ENCODE assay signal across 24 mouse cellular contexts in genomic region chr8:94300809-94301208, GRCm38 (mm10). TPM values are rescaled to one million over a fixed set of nuclear protein-coding genes. Genes with fewer than 3 reads are reported as not detected.
DNase-seq lines count a peak whose midpoint lies in the region; ATAC-seq and TF ChIP-seq lines count a peak whose summit lies in the region.
"Had no signal": no experiment of that assay in that cellular context is flagged by ENCODE, and none has a peak within 500 bp of the region (broad histone marks: within the 10 kb centered on the region; RNA-seq: fewer than 3 reads in every experiment).

No protein-coding gene starts in this region.

- TF ChIP-seq POLR2A in lung, adult 2 months (IDR thresholded peaks at IDR 0.05; ENCODE audit: borderline replicate concordance, extremely low read depth, low read depth, low read length): no peak

- no peak for DNase-seq in embryonic facial prominence, embryonic 10.5 days (ENCODE audit: low spot score)
- peak; percentile 18 for DNase-seq in lung, embryonic 14.5 days
- no peak for DNase-seq in lung, adult 2 months
- peak; percentile 61 for DNase-seq in Patski (ENCODE audit: low read depth, low spot score)
- peak; percentile 20 for DNase-seq in lung, postnatal 36 days
- DNase-seq in forebrain, postnatal 0 days: no peak
- DNase-seq in heart, adult 18-20 months: no peak
- DNase-seq: adrenal gland, postnatal 10 days; cerebellum, adult 11 months; cerebellum, adult 8-10 months; cerebellum, postnatal 14 days; embryo, embryonic 11 days; gastrocnemius, adult 2 months; gastrocnemius, postnatal 36 days; heart, adult 11 months had no signal

- H3K4me1 ChIP-seq in embryonic facial prominence, embryonic 13.5 days: peaks cover 6% of the 10 kb centered on the region; the same call in 1 of the 2 replicates
- peaks cover 4% of the 10 kb centered on the region; the same call in 1 of the 2 replicates for H3K4me1 ChIP-seq in embryonic facial prominence, embryonic 10.5 days
- H3K4me1 ChIP-seq in lung, embryonic 14.5 days (ENCODE audit: insufficient read depth): no peaks in the 10 kb centered on the region
- H3K4me1 ChIP-seq in lung, adult 2 months (ENCODE audit: control insufficient read depth, insufficient read depth, low read length): peaks cover 3% of the 10 kb centered on the region
- H3K4me1 ChIP-seq in forebrain, postnatal 0 days (ENCODE audit: insufficient read depth): no peaks in the 10 kb centered on the region

- no peak for TF ChIP-seq CTCF in lung, embryonic 14.5 days (IDR thresholded peaks at IDR 0.05; ENCODE audit: low read depth)
- TF ChIP-seq CTCF in lung, adult 2 months (IDR thresholded peaks at IDR 0.05; ENCODE audit: insufficient read depth, low read length): no peak
- TF ChIP-seq CTCF in Patski (IDR thresholded peaks at IDR 0.05): no peak
- TF ChIP-seq CTCF in forebrain, postnatal 0 days (IDR thresholded peaks at IDR 0.05; ENCODE audit: low read depth): no peak

- H3K9ac ChIP-seq in embryonic facial prominence, embryonic 13.5 days: no peak overlapping the region
- no peak overlapping the region for H3K9ac ChIP-seq in lung, embryonic 14.5 days
- H3K9ac ChIP-seq in forebrain, postnatal 0 days: no peak overlapping the region
- H3K9ac ChIP-seq: embryonic facial prominence, embryonic 12.5 days; forebrain, embryonic 13.5 days; hindbrain, embryonic 14.5 days had no signal

- ATAC-seq in embryonic facial prominence, embryonic 13.5 days (ENCODE audit: insufficient number of reproducible peaks, insufficient read depth, low FRiP score, low TSS enrichment, low read depth): no peak
- no peak for ATAC-seq in lung, embryonic 14.5 days (ENCODE audit: insufficient read depth)
- ATAC-seq in Patski: peak; percentile 88
- ATAC-seq in forebrain, postnatal 0 days: no peak
- ATAC-seq: forebrain, embryonic 13.5 days had no signal

- 0 out of 2 replicates have a peak overlapping the region, but pooled peaks have one; percentile 33 for H3K27ac ChIP-seq in embryonic facial prominence, embryonic 13.5 days
- H3K27ac ChIP-seq in embryonic facial prominence, embryonic 10.5 days (replicated peaks): no peak overlapping the region
- H3K27ac ChIP-seq in lung, embryonic 14.5 days (ENCODE audit: low read depth): 0 out of 2 replicates have a peak overlapping the region, but pooled peaks have one; percentile 26
- H3K27ac ChIP-seq in forebrain, postnatal 0 days (ENCODE audit: low read depth, low read length): no peak overlapping the region
- H3K27ac ChIP-seq: embryonic facial prominence, embryonic 12.5 days; forebrain, embryonic 13.5 days; gastrocnemius, adult 2 months; hindbrain, embryonic 10.5 days; hindbrain, embryonic 14.5 days had no signal

- no peaks in the 10 kb centered on the region for H3K27me3 ChIP-seq in embryonic facial prominence, embryonic 13.5 days
- H3K27me3 ChIP-seq in embryonic facial prominence, embryonic 10.5 days (replicated peaks; ENCODE audit: low read depth, poor library complexity, severe bottlenecking): no peaks in the 10 kb centered on the region
- H3K27me3 ChIP-seq in lung, embryonic 14.5 days (ENCODE audit: insufficient read depth, low read length): no peaks in the 10 kb centered on the region
- no peaks in the 10 kb centered on the region for H3K27me3 ChIP-seq in Patski
- no peaks in the 10 kb centered on the region for H3K27me3 ChIP-seq in forebrain, postnatal 0 days (ENCODE audit: insufficient read depth, low read length)
- H3K27me3 ChIP-seq: CH12.LX; embryonic facial prominence, embryonic 12.5 days; forebrain, embryonic 13.5 days had no signal

- H3K4me2 ChIP-seq in embryonic facial prominence, embryonic 13.5 days: no peak overlapping the region
- H3K4me2 ChIP-seq in lung, embryonic 14.5 days: no peak overlapping the region
- no peak overlapping the region for H3K4me2 ChIP-seq in forebrain, postnatal 0 days (ENCODE audit: low read depth)
- H3K4me2 ChIP-seq: embryonic facial prominence, embryonic 12.5 days; forebrain, embryonic 13.5 days; heart, embryonic 11.5 days; hindbrain, embryonic 14.5 days had no signal

- no peak overlapping the region for H3K4me3 ChIP-seq in embryonic facial prominence, embryonic 13.5 days
- no peak overlapping the region for H3K4me3 ChIP-seq in embryonic facial prominence, embryonic 10.5 days
- no peak overlapping the region for H3K4me3 ChIP-seq in lung, embryonic 14.5 days (ENCODE audit: low read depth, low read length)
- no peak overlapping the region for H3K4me3 ChIP-seq in lung, adult 2 months (replicated peaks; ENCODE audit: extremely low read depth, low read depth, low read length)
- H3K4me3 ChIP-seq in forebrain, postnatal 0 days (ENCODE audit: low read depth, low read length): no peak overlapping the region
- H3K4me3 ChIP-seq: embryonic facial prominence, embryonic 12.5 days; forebrain, embryonic 13.5 days; gastrocnemius, adult 2 months; hindbrain, embryonic 10.5 days had no signal

- in situ Hi-C loops in Patski (cut with MboI; ENCODE audit: low pct_unique_long_range_greater_than_20kb): no loop called here

- WGBS in embryonic facial prominence, embryonic 13.5 days: 58% methylated on average over 4 of the region's 4 CpGs
- 72% methylated on average over 4 of the region's 4 CpGs for WGBS in embryonic facial prominence, embryonic 10.5 days
- WGBS in lung, embryonic 14.5 days: 59% methylated on average over 4 of the region's 4 CpGs
- WGBS in lung, adult 2 months: 71% methylated on average over 4 of the region's 4 CpGs
- WGBS in forebrain, postnatal 0 days: 56% methylated on average over 4 of the region's 4 CpGs

- H3K9me3 ChIP-seq in embryonic facial prominence, embryonic 13.5 days: no peaks in the 10 kb centered on the region
- no peaks in the 10 kb centered on the region for H3K9me3 ChIP-seq in embryonic facial prominence, embryonic 10.5 days
- no peaks in the 10 kb centered on the region for H3K9me3 ChIP-seq in lung, embryonic 14.5 days (ENCODE audit: low read depth, low read length)
- H3K9me3 ChIP-seq in forebrain, postnatal 0 days (ENCODE audit: low read length): no peaks in the 10 kb centered on the region
- H3K9me3 ChIP-seq: embryonic facial prominence, embryonic 12.5 days; forebrain, embryonic 13.5 days; hindbrain, embryonic 10.5 days had no signal

- CTCF ChIA-PET in Patski (lab: Charles Lee): interaction anchor here (0.6 to 1.7 kb wide), 6 partner anchors 8 to 192 kb away, joined by 3 to 6 read pairs (median 4); no protein-coding TSS in a partner anchor

- POLR2A ChIA-PET in Patski (lab: Charles Lee): interaction anchor here (1.3 kb wide), 1 partner anchor 8 kb away, joined by 6 read pairs; no protein-coding TSS in a partner anchor

- H3K36me3 ChIP-seq in embryonic facial prominence, embryonic 13.5 days: peaks cover 45% of the 10 kb centered on the region
- peaks cover 69% of the 10 kb centered on the region for H3K36me3 ChIP-seq in embryonic facial prominence, embryonic 10.5 days (replicated peaks)
- H3K36me3 ChIP-seq in lung, embryonic 14.5 days (ENCODE audit: insufficient read depth): peaks cover 50% of the 10 kb centered on the region
- H3K36me3 ChIP-seq in forebrain, postnatal 0 days (ENCODE audit: insufficient read depth): peaks cover 45% of the 10 kb centered on the region

RNA-seq across cellular contexts. Expression of gene Slc12a3, which starts 28.2 kb away (rescaled TPM):
- polyA plus RNA-seq in embryonic facial prominence, embryonic 13.5 days (2015; fragmentation: Nextera tagmentation; extraction: Ambion mirVana): 0.14 TPM in 1 of 2 replicates, not detected in the other
- 0.05 TPM in 1 of 2 replicates, not detected in the other for polyA plus RNA-seq in embryonic facial prominence, embryonic 10.5 days (2016; fragmentation: Nextera tagmentation; extraction: Ambion mirVana)
- not detected in 2 replicates for polyA plus RNA-seq in lung, embryonic 14.5 days (2014; fragmentation: Nextera tagmentation; extraction: Ambion mirVana)
- 0.27 and 0.29 TPM in 2 replicates for polyA plus RNA-seq in lung, adult 2 months (2012; rRNA removed)
- 0.23 TPM for polyA plus RNA-seq in Patski (2021)
- 0.29 TPM in 1 of 2 replicates, not detected in the other for total RNA-seq in forebrain, postnatal 0 days (2014; rRNA removed)
- polyA plus RNA-seq in forebrain, postnatal 0 days (2015; fragmentation: Nextera tagmentation; extraction: Ambion mirVana): 0.08 and 0.12 TPM in 2 replicates
- under 1 TPM; 0.12 to 0.41 TPM for total RNA-seq in heart, adult 18-20 months (2021)
- total RNA-seq: common myeloid progenitor, adult 5-6 weeks; gastrocnemius, adult 2 months; gastrocnemius, postnatal 36 days had no signal
- polyA plus RNA-seq: forebrain, embryonic 13.5 days; heart, embryonic 16.5 days had no signal

Comparison
In these comparisons a context has a peak if more than half of its experiments do, and no peak if none do; other contexts are left out.
1. H3K27ac ChIP-seq: peak in embryonic facial prominence, embryonic 13.5 days (single experiment) and lung, embryonic 14.5 days (single experiment); none in embryonic facial prominence, embryonic 10.5 days (single experiment) and forebrain, postnatal 0 days (single experiment).
2. DNase-seq: peak in lung, embryonic 14.5 days (single experiment), Patski (single experiment) and lung, postnatal 36 days (single experiment); none in embryonic facial prominence, embryonic 10.5 days (single experiment), lung, adult 2 months (single experiment), forebrain, postnatal 0 days (single experiment) and heart, adult 18-20 months (0 of 2).